Mouse (Mus musculus): Measurements from ENCODE around the gene Ankib1. TPM values are rescaled to one million over a fixed set of nuclear protein-coding genes. Genes with fewer than 3 reads are reported as not detected.
"Not testable (repeated sequence)": the region's sequence is repeated elsewhere in the genome, so short reads cannot be mapped to it uniquely, and the experiment has no call there.

The Ankib1 gene
- polyA plus RNA-seq, 1 experiment from 2014 or later, result 14.0 TPM

GRCm38 (mm10) chr5:3800041-3800440 is 2.7 kb downstream of the Ankib1 start:
- no peaks in the 10 kb centered on the region for H3K27me3 ChIP-seq (ENCODE audit: control insufficient read depth, insufficient read depth, low read length)
- H3K4me1 ChIP-seq (ENCODE audit: control insufficient read depth, insufficient read depth, low read length), result peaks cover 3% of the 10 kb centered on the region
- 78% methylated on average over 1 of the region's 1 CpGs for WGBS
- no peaks in the 10 kb centered on the region for H3K36me3 ChIP-seq (ENCODE audit: control insufficient read depth, insufficient read depth, low read length)
- ATAC-seq (ENCODE audit: insufficient number of reproducible peaks, insufficient read depth, low FRiP score, low read depth), result no peak
- no peak overlapping the region for H3K27ac ChIP-seq (ENCODE audit: low read length)
- H3K9me3 ChIP-seq (ENCODE audit: control insufficient read depth, low read depth, low read length), result no peaks in the 10 kb centered on the region
- no peak overlapping the region for H3K9ac ChIP-seq (replicated peaks; ENCODE audit: low read depth, low read length)
- no peak overlapping the region for H3K4me3 ChIP-seq (ENCODE audit: low read depth, low read length)
- H3K4me2 ChIP-seq (replicated peaks; ENCODE audit: low read depth, low read length), result no peak overlapping the region

DNA sequence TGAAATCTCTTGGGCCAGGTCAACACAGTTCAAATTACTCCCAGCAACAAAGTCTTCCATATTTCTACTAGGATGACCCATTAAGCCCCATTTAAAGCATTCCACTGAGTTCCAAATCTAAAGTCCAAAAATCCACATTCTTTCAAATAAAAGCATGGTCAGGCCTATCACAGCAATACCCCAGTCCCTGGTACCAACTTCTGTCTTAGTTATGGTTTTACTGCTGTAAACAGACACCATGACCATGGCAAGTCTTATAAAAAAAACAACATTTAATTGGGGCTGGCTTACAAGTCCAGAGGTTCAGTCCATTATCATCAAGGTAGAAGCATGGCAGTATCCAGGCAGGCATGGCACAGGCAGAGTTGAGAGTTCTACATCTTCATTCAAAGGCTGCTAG is 4.1 kb downstream of the Ankib1 start:
- not testable (repeated sequence) for H3K9me3 ChIP-seq (ENCODE audit: control insufficient read depth, low read depth, low read length); H3K4me2 ChIP-seq (replicated peaks; ENCODE audit: low read depth, low read length); H3K36me3 ChIP-seq (ENCODE audit: control insufficient read depth, insufficient read depth, low read length); H3K9ac ChIP-seq (replicated peaks; ENCODE audit: low read depth, low read length); H3K4me1 ChIP-seq (ENCODE audit: control insufficient read depth, insufficient read depth, low read length); H3K4me3 ChIP-seq (ENCODE audit: low read depth, low read length); ATAC-seq (ENCODE audit: insufficient number of reproducible peaks, insufficient read depth, low FRiP score, low read depth); H3K27ac ChIP-seq (ENCODE audit: low read length); H3K27me3 ChIP-seq (ENCODE audit: control insufficient read depth, insufficient read depth, low read length)

- H3K4me3 ChIP-seq (ENCODE audit: low read depth, low read length); H3K36me3 ChIP-seq (ENCODE audit: control insufficient read depth, insufficient read depth, low read length); H3K27ac ChIP-seq (ENCODE audit: low read length); H3K4me1 ChIP-seq (ENCODE audit: control insufficient read depth, insufficient read depth, low read length); ATAC-seq (ENCODE audit: insufficient number of reproducible peaks, insufficient read depth, low FRiP score, low read depth); H3K4me2 ChIP-seq (replicated peaks; ENCODE audit: low read depth, low read length); H3K9me3 ChIP-seq (ENCODE audit: control insufficient read depth, low read depth, low read length); H3K9ac ChIP-seq (replicated peaks; ENCODE audit: low read depth, low read length); H3K27me3 ChIP-seq (ENCODE audit: control insufficient read depth, insufficient read depth, low read length): not testable (repeated sequence)
- 98% methylated on average over 2 of the region's 2 CpGs for WGBS
Measured at GRCm38 (mm10) chr5:3797101-3797500, 5.6 kb downstream of the Ankib1 start.

DNA sequence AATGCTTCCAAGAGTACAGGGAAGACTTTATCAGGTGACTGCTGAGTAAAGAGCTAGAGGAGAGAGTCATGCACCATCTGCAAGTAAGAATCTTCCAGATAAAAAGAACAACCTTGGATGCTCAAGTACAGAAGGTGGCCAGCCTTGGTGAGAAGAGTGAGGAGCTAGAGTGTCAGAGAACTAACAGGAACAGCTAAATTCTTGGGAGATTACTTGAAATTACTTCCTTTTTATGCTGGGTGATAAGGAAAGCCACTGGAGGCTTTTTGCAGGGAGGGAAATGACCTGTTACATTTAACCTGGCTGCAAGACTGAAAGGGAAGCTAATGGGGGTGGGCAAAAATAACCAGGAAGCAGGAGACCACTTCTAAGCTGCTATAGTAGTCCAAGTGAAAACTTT is 11.7 kb downstream of the Ankib1 start:
- no peak overlapping the region for H3K9ac ChIP-seq (replicated peaks; ENCODE audit: low read depth, low read length)
- H3K4me1 ChIP-seq (ENCODE audit: control insufficient read depth, insufficient read depth, low read length), result no peaks in the 10 kb centered on the region
- H3K36me3 ChIP-seq (ENCODE audit: control insufficient read depth, insufficient read depth, low read length), result no peaks in the 10 kb centered on the region
- no peak overlapping the region for H3K4me3 ChIP-seq (ENCODE audit: low read depth, low read length)
- ATAC-seq (ENCODE audit: insufficient number of reproducible peaks, insufficient read depth, low FRiP score, low read depth), result no peak
- H3K27ac ChIP-seq (ENCODE audit: low read length), result no peak overlapping the region
- no peak overlapping the region for H3K4me2 ChIP-seq (replicated peaks; ENCODE audit: low read depth, low read length)
- H3K9me3 ChIP-seq (ENCODE audit: control insufficient read depth, low read depth, low read length), result no peaks in the 10 kb centered on the region
- no peaks in the 10 kb centered on the region for H3K27me3 ChIP-seq (ENCODE audit: control insufficient read depth, insufficient read depth, low read length)

GRCm38 (mm10) chr5:3787548-3787947 is 15.2 kb downstream of the Ankib1 start:
- Histone ChIP-seq H3K9ac (replicated peaks; ENCODE audit: low read depth, low read length) (no peak overlapping the region), H3K9me3 (ENCODE audit: control insufficient read depth, low read depth, low read length) (no peaks in the 10 kb centered on the region), H3K4me3 (ENCODE audit: low read depth, low read length) (no peak overlapping the region), H3K27ac (ENCODE audit: low read length) (no peak overlapping the region), H3K4me2 (replicated peaks; ENCODE audit: low read depth, low read length) (no peak overlapping the region), H3K27me3 (ENCODE audit: control insufficient read depth, insufficient read depth, low read length) (no peaks in the 10 kb centered on the region), H3K4me1 (ENCODE audit: control insufficient read depth, insufficient read depth, low read length) (no peaks in the 10 kb centered on the region), H3K36me3 (ENCODE audit: control insufficient read depth, insufficient read depth, low read length) (no peaks in the 10 kb centered on the region)
- 84% methylated on average over 4 of the region's 4 CpGs for WGBS
- no peak for ATAC-seq (ENCODE audit: insufficient number of reproducible peaks, insufficient read depth, low FRiP score, low read depth)

- no peaks in the 10 kb centered on the region for H3K36me3 ChIP-seq (ENCODE audit: control insufficient read depth, insufficient read depth, low read length)
- H3K27ac ChIP-seq (ENCODE audit: low read length), result no peak overlapping the region
- H3K9me3 ChIP-seq (ENCODE audit: control insufficient read depth, low read depth, low read length), result no peaks in the 10 kb centered on the region
- ATAC-seq (ENCODE audit: insufficient number of reproducible peaks, insufficient read depth, low FRiP score, low read depth), result no peak
- no peaks in the 10 kb centered on the region for H3K27me3 ChIP-seq (ENCODE audit: control insufficient read depth, insufficient read depth, low read length)
- 71% methylated on average over 1 of the region's 1 CpGs for WGBS
- H3K4me3 ChIP-seq (ENCODE audit: low read depth, low read length), result no peak overlapping the region
- no peaks in the 10 kb centered on the region for H3K4me1 ChIP-seq (ENCODE audit: control insufficient read depth, insufficient read depth, low read length)
- no peak overlapping the region for H3K4me2 ChIP-seq (replicated peaks; ENCODE audit: low read depth, low read length)
- no peak overlapping the region for H3K9ac ChIP-seq (replicated peaks; ENCODE audit: low read depth, low read length)
Measured at GRCm38 (mm10) chr5:3784751-3785496, 17.8 kb downstream of the Ankib1 start.

GRCm38 (mm10) chr5:3783947-3784681 is 18.6 kb downstream of the Ankib1 start:
- Histone ChIP-seq H3K4me2 (replicated peaks; ENCODE audit: low read depth, low read length) (no peak overlapping the region), H3K4me3 (ENCODE audit: low read depth, low read length) (no peak overlapping the region), H3K27me3 (ENCODE audit: control insufficient read depth, insufficient read depth, low read length) (no peaks in the 10 kb centered on the region), H3K36me3 (ENCODE audit: control insufficient read depth, insufficient read depth, low read length) (no peaks in the 10 kb centered on the region), H3K27ac (ENCODE audit: low read length) (no peak overlapping the region), H3K4me1 (ENCODE audit: control insufficient read depth, insufficient read depth, low read length) (no peaks in the 10 kb centered on the region), H3K9me3 (ENCODE audit: control insufficient read depth, low read depth, low read length) (no peaks in the 10 kb centered on the region), H3K9ac (replicated peaks; ENCODE audit: low read depth, low read length) (no peak overlapping the region)
- 86% methylated on average over 2 of the region's 2 CpGs for WGBS
- ATAC-seq (ENCODE audit: insufficient number of reproducible peaks, insufficient read depth, low FRiP score, low read depth), result no peak

GRCm38 (mm10) chr5:3782670-3783069 is 20.1 kb downstream of the Ankib1 start:
- no peak for ATAC-seq (ENCODE audit: insufficient number of reproducible peaks, insufficient read depth, low FRiP score, low read depth)
- no peaks in the 10 kb centered on the region for H3K4me1 ChIP-seq (ENCODE audit: control insufficient read depth, insufficient read depth, low read length)
- H3K4me2 ChIP-seq (replicated peaks; ENCODE audit: low read depth, low read length), result no peak overlapping the region
- H3K27ac ChIP-seq (ENCODE audit: low read length), result no peak overlapping the region
- no peaks in the 10 kb centered on the region for H3K36me3 ChIP-seq (ENCODE audit: control insufficient read depth, insufficient read depth, low read length)
- H3K9me3 ChIP-seq (ENCODE audit: control insufficient read depth, low read depth, low read length), result no peaks in the 10 kb centered on the region
- H3K4me3 ChIP-seq (ENCODE audit: low read depth, low read length), result no peak overlapping the region
- H3K9ac ChIP-seq (replicated peaks; ENCODE audit: low read depth, low read length), result no peak overlapping the region
- no peaks in the 10 kb centered on the region for H3K27me3 ChIP-seq (ENCODE audit: control insufficient read depth, insufficient read depth, low read length)

DNA sequence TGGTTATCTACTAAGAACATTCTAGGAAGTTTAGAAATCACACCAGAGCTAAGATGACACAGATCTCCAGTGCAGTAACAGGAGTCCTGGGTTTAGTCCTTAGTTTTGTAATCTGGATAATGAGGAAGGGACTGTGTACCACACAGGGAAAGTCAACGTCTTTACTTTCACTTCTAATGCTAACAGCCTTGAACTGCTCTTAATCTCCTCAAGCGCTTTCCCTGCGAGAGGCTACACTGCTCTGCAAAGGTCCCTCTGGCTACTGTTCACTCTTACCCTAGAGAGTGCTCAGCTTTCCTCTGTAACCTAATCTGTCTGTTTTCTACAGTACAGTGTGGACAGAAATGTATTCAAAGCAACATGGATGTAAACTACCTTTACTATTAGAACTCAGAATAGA is 30.7 kb downstream of the Ankib1 start:
- no peak overlapping the region for H3K4me3 ChIP-seq (ENCODE audit: low read depth, low read length)
- 72% methylated on average over 3 of the region's 3 CpGs for WGBS
- H3K4me1 ChIP-seq (ENCODE audit: control insufficient read depth, insufficient read depth, low read length), result no peaks in the 10 kb centered on the region
- H3K36me3 ChIP-seq (ENCODE audit: control insufficient read depth, insufficient read depth, low read length), result no peaks in the 10 kb centered on the region
- no peak overlapping the region for H3K4me2 ChIP-seq (replicated peaks; ENCODE audit: low read depth, low read length)
- no peaks in the 10 kb centered on the region for H3K27me3 ChIP-seq (ENCODE audit: control insufficient read depth, insufficient read depth, low read length)
- H3K9me3 ChIP-seq (ENCODE audit: control insufficient read depth, low read depth, low read length), result no peaks in the 10 kb centered on the region
- no peak for ATAC-seq (ENCODE audit: insufficient number of reproducible peaks, insufficient read depth, low FRiP score, low read depth)
- no peak overlapping the region for H3K9ac ChIP-seq (replicated peaks; ENCODE audit: low read depth, low read length)
- no peak overlapping the region for H3K27ac ChIP-seq (ENCODE audit: low read length)

Data from stomach, embryonic 14.5 days (tissue).